Mouse (Mus musculus) cerebellum, postnatal 14 days (tissue): ENCODE data around the gene Cdpf1.
A peak's percentile ranks its signal among the peaks of the same experiment; 100 is the strongest.
"Not testable (repeated sequence)": the region's sequence is repeated elsewhere in the genome, so short reads cannot be mapped to it uniquely, and the experiment has no call there.

ENCODE experiments used
- DNase-seq, 2 experiments: peaks; one replicate each; pipeline ENCODE4 v3.0.0; 2021; ENCODE audit warnings: mixed read lengths in 2 of 2

Cdpf1 gene

DNA sequence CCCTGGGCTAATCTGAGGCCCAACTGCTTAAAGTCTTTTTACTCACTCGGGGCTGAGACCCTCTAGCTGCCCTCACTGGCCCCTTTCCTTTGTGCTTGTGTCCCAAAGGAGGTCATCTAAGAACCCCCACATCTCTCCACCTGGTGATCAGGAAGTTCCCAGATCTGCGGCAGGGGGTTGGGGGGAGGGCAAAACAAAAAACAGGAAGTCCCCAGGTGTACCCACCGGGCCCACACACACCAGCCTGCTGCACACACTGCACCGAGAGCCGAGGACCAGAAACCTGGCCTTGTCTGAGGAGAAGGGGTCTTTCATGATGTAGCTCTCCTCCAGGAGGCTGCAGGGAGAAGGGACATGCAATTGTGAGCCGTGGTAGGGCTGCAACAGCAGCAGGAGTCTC is 3.5 kb downstream of the Cdpf1 start:
- DNase-seq = no peak

DNA sequence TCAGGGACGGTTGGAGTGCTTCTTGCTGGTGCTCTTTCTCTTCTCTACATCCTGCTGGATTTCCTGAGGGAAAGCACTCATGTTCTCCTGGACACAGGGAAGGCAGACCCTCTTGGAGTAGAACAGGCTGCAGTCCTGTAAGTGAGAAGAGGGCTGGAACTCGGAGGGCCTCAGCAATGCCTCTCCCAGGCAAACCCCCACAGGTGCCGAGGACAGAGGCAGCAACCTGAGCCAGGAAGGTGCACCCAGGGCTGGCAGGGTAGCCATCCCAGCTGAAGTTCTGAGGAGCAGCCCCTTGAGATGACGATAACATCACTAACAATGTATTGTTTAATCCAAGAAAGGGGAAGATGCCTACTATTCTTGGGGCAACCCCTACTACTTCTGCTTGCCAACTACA is 4.1 kb downstream of the Cdpf1 start:
- no peak for DNase-seq

DNA sequence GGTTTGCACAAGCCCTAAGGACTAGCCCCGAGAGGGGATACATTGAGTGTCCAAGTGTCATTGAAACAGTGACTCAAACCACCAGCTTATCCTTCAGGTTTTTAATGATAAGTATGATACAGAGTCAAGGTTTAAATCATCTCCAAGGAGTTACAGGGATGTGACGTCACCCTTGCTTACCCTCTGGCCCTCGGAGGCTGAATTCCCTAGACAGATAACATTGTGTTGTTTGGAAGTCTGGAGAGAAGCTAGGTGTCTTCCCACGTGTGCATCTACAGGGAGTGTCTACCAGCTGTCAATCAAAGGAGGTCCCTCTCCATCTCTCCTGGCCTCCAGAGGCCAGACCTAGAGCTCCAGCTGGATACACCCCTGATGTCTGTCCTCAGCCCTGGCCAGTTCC is 4.6 kb downstream of the Cdpf1 start:
- no peak for DNase-seq

DNA sequence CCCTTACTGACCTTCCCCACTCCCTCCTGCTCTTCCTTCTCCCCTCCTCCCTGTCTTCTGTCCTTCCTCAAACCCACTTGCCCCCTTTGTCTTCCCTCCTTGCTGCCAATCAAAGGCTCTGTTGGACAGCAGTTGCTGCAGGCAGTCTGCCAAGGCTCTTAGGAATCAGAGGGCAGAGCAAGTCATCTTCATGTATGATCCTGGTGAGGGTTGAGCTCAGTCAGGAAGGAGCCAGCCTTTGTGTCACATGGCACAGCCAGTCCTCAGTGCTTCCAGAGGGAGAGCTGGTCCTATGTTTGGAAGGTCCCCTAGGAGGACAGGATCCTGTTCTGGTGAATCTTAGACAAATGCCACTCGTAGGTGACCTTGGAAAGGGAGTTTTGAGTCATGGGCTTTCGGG is 8.6 kb downstream of the Cdpf1 start:
- DNase-seq = peak in 1 of 2 experiments; percentile 52

DNA sequence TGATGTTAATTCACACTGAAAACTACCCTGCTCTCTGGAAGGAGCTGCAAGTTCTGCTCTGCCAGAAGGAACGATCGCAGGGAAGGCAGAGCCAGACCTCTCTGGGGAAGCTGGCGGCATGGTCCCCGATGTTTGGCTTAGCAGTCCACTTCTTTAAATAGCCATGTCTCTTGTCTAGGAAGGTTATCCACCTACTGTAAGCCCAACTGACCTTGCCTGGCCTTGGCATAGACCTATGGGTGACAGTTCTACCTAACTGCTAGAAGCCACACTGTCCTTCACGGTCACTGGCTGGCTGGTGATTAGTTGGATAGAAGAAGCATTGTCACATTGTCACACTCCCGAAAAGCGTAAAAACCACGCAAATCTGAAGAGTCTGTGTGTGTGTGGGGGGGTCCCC is 12.8 kb downstream of the Cdpf1 start:
- peak in 1 of 2 experiments; percentile 41 for DNase-seq

DNA sequence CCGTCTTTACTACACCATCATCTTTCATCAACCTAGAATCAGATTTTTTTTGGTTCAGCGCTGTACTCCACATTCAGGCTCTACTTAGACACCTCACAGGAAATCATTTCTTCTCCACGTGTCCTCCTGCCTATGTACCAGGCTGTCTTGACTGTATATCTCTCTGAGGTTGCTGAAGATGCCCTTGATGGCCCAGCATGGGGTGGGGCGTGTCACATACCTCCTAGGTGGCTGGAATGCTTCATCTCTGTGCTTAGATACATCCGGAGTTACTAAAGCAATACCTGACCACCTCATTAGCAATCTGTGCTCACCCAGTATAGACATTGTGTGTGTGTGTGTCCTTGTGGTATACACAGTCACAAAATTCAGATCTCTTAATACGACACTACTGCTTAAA is 16.0 kb downstream of the Cdpf1 start:
- DNase-seq = no peak

DNA sequence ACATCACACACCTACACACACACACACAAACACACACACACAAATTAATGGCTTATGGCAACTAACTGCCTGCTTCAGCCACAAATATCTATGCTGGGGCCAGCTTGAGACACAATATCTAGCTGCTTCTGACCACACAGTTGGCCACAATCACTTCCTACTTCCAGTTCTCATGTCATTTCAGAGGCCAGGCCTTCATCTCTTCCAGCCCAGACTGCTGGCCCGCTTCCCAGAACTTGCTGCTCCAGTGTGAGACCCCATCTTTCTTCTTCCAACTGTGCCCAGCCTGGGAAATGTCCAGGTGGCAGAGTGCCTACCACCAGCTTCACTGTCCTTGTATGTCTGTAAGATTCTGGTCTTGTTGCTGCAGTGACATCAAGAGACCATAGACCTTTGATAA is 18.7 kb downstream of the Cdpf1 start:
- peak; percentile 97 to 98 for DNase-seq

DNA sequence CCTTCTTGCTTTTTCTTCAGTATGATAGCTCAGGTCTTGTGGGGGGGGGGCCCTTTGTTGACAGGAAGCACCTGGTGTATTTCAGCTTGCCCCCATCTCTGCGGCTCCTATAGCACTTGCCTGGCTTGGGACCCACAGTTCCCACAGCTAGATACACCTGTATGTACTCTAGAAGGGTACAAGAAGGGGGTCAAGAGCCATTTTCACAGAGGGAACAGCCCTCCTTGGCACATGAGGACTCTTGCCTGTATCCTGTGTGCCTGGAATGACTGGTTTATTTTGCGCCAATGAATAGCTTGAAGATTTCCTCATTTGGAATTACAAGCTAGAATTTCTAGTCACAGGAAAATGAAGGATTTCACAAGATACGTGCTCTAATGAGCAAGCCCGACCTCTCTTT is 20.0 kb downstream of the Cdpf1 start:
- no peak for DNase-seq

DNA sequence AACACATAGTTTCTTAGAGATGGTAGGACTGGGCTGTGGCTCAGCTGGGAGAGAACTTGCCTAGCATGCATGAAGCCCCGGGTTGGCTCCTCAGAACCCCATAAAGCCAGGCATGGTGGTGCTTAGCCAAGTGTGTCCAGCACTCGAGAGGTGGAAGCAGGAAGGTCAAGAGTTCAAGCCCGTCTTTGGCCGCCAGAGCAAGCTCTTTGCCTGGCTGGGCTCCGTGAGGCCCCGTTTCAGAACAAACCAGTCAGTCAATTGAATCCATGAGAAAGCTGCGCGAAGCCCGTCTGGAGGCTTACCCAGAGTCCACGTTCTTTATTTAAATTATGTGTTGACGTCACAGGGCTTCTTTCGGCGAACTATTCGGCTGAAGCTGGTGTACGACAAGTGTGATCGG is 22.9 kb downstream of the Cdpf1 start:
- DNase-seq = no peak

DNA sequence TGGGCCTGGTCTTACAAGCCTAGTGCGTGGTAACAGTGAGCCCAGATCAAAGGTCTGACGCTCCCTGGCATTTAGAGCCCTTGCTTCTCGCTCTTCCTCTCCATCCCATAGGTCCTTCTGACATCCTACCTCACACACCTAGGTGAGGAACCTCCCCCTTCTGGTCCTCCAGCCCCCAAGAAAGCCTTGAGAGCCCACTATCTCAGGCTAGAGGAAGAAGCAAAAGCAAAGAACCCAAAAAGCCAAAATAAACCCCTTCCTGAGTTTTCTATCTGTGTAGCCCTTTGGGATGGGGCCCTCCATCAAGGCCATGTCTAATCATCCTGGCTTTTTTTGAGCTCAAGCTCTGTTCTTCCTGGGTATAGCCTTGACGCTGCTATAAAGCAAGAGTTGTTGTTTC is 23.4 kb downstream of the Cdpf1 start:
- no peak for DNase-seq

DNA sequence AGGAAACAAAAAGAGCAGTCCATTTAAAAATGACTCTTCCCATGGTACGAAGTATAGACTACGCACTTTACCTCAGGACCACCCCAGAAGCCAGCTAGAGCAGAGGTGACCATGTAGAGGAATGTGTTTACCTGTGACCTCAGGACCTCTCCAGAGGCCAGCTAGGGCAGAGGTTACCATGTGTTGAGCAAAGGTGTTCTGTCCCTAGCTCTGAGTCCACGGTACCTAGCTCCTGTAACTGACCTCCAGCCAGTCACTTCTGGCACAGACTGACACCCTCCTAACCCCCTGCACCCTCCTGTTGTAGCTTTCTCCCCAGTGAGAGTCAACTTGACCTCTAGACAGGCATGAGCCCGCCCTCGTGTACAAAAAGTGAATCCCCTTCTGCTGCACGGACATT is 24.0 kb downstream of the Cdpf1 start:
- DNase-seq = no peak

DNA sequence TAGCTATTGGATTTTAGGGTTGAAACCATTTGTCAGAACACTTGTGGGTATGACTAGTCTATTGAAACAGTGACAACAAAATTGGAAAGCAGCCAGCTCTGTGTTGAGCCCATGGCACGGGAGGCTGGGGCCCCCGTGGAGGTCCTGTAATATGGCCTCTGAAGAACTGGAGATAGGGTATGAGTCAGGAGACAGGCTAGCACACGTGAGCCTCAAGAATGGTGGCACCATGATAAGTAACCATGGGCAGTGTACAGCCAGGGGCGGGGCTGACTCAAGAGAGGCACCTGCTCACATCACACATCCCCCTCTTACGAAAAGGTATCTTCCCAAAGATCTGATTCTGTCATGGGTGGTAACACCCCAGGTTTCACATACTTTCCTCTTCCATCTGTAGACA is 24.8 kb downstream of the Cdpf1 start:
- no peak for DNase-seq

DNA sequence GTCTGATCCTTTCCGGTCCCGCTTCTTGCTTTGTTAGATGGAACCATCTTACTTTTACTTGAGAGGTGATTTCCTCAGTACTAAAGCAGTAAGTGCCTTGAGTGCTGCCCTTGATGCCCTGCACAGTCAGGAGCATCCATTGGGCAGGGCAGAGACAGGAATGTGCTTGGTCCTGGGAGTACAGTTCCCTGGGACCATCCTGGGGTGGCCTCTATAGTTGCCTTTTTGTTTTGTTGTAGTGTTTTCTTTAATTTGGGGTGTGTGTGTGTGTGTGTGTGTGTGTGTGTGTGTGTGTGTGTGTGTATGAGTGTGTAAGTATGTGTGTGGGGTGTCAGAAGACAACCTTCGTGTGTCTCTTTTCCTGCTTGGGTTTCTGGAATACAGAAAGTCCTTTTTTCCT is 27.2 kb downstream of the Cdpf1 start:
- no peak for DNase-seq

DNA sequence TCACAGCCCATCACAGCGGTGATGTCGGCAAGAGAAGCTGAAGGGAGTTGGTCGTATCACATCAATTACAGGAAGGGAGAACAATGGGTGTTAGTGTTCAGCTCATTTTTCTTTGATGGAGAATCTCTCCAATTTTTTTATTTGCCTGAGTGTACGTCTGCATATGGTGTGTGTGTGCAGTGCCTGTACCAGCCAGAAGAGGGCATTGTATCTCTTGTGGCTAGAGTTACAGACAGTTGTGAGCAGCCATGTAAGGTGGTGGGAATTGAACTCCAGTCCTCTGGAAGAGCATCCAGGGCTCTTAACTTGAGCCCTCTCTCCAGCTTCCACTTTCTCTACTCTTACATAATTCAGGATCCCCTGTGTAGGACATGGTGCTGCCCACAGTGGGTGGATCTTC is 28.4 kb downstream of the Cdpf1 start:
- DNase-seq = no peak

DNA sequence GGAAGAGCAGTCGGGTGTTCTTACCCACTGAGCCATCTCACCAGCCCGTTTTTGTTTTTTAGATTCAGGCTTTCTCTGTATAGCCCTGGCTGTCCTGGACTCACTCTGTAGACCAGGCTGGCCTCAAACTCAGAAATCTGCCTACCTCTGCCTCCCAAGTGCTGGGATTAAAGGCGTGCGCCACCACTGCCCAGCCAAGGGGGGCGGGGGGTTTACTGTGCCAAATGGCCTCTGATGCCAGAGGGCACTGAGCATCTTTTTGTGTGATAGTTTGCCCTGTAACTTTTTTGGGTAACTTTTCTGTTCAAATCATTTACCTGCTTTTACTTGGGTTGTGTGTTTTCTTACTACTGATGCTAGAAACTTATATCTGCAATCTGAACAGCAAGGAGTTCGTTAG is 32.6 kb downstream of the Cdpf1 start:
- not testable (repeated sequence) for DNase-seq

DNA sequence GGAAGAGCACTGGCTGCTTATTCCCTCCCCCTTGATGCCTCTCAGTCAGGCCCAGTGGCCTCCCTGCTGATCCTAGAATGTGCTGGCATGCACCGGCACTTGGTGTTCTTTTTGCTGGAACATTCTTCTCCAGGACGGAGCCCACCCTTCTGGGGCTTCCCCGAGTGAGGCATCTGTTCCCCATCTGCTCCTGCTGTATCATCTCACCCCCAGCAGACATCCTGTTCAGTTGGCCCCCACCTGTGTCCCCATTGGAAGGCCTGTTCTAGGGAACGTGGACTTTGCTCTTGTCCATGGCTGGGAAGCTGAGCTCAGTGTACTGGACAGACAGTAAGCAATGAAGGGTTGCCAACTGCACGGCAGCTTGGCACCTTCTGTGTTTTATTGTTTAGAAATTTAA is 34.7 kb downstream of the Cdpf1 start:
- no peak for DNase-seq

DNA sequence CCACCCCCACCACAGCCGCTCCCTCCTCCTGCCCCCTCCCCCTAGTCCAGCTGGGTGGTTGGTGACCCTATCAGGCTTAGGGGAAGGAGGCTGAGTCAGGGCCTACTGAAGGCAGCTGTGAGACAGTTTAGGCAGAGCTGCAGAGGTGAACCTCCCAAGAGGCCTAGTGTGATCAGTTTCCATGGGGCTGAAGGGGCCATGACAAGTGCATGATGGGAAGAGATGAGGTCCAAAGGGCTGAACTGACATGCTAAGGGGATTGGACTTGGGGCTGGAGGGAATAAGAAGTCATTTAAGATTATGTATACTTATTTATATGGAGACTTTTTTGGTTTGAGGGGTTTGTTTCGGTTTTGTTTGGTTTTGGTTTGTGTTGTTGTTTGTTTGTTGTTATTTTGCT is 35.3 kb downstream of the Cdpf1 start:
- no peak for DNase-seq

DNA sequence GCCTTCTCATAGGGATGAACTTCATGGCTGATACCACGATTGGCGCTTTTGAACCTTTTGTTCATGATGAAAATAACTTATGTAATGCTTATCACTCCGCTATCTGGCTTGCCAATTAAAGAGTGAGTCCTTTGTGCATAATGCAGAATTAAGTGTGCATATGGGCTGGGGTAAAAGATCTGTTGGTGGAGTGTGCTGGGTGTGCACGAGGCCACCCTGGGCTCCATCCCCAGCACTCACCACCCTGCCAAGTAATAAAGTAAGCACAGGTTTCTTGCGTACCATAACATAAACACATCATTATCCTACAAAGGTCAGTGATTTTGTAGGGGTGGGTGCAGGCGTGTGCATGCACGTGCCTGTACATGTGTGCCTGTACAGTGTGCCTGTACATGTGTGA is 36.5 kb downstream of the Cdpf1 start:
- DNase-seq = no peak

DNA sequence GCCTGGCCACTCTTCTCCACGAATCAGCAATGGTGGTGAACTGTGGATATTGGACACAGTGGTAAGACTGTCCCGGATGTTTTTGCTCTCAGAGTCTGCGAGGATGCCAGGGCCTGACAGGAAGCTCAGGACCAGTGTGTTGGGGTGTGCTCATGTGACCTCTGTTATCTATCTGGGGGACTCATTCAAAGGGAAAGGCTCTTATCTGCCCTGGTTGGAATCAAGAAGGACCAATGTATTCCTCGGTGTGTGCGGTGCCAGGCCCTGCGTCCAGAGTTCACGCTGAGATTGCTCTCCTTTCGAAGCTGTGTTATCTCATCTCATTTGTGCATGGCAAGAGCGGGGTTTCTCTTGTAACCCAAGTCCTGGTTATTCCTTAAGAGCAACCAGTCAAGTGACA is 37.1 kb downstream of the Cdpf1 start:
- no peak for DNase-seq

DNA sequence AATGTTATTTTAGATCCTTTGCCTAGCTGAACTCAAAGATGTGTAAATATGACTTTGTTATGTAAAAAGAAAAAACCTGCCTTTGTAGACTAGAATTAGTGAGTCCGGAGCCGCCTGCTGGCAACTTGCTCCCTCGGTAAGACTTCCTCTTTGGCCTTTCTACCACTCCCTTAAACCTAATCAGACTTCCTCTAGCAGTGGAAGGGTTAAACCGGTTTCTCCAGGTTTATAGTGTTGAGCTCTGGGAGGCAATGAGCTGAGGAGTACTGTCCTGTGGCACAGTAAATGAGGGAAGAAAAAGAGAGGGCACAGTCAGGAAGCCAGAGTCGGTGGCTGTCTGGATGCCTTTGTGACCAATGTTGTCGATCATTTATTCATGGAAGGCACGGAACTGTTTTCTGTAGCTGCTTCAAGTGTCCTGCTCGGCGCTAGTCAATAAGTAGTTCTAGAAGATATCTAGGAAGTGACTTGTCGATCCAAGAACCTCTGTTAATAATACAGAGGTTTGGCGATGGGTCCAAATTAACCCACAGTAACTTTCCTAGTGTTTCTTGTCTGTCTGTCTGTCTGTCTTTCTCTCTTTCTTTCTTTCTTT is 39.3 kb downstream of the Cdpf1 start:
- no peak for DNase-seq

DNA sequence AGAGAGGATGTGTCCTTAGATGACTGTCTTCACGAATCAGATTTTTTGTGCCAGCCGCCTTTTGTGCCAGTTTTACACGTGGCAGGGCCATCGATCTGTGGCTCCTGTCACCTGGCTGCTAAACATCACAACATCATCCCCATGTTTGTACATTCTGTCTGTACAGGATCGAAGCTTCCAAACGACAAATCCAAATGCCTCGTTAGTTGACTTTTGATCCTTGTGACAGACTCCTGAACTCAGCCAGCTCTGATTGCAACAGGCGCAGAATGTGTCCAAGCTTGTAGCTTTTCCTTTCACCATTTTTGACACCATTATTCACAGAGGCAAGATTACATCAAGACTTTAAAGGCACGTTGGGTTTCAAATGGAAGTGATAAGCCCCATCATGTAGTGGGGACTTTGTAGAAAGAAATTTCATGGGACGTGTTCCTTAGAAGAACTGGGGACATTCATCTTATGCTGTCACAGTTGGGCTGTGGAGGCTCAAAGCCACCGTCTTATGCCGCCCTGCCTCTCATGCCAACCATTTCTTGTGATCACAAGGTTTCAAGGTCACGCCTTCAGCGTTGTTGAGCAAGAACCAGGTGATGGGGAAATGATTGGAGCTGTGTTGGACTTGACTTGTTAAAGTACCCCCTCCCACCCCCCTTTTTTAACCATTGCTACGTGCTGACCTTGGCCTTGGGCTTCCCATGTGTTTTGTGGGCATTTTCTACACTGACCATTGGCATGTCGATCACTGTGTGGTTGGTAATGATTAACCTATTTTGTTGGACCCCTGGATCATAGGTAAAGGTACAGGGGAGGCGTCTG is 40.0 kb downstream of the Cdpf1 start:
- no peak for DNase-seq

DNA sequence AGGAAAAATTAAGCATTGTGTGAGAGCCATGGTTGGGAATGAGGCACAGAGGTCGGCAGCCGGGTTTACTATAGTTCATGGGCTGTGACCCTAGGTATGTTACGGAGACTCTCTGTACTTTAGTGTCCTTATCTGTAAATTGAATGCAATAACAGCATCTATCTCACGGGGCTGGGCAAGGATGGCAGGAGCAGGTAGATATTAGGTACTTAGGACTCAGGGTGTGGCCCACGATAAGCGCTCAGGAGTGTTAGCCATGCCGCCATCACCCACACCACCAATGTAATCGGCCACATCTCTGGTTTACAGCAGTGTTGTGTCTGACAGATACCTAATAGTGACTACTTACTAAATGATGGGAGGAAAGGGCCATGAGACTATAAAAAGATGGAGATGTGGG is 42.5 kb downstream of the Cdpf1 start:
- no peak for DNase-seq

DNA sequence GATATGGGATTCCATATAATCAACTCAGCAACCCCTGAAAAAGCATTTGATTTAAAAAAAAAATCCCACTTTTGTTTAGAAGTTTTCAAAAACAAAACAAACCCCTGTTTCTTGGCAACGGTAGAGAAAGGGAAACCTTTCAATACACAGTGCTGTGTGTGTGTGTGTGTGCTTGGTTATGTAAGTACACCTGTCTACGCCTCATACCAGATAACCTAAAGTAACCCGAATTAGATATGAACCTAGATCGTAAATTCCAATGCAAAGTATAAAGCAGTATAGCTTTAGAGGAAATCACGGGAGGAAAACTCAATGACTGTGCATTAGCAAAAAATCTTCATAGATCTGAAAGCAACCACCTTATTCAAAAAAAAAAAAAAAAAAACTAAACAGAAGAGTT is 44.8 kb downstream of the Cdpf1 start:
- no peak for DNase-seq

DNA sequence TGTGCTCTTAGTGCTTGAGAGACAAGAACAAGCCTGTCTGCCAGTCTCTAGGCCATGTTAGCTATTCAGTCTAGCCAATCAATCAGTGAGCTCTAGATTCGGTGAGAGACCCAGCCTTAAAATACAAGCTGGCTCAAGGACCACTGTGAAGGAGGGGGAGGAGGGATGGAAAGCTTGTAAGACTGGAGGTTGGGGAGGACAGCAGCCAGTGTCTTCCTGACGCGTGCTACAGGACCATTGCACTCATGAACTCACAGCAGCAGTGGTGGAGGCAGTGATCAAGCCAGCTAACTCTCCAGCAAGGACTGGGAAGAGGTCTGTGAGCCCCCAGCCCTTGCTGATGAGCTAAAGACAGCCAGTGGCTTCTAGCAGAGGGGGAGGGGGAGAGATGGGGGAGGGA is 46.5 kb downstream of the Cdpf1 start:
- no peak for DNase-seq

DNA sequence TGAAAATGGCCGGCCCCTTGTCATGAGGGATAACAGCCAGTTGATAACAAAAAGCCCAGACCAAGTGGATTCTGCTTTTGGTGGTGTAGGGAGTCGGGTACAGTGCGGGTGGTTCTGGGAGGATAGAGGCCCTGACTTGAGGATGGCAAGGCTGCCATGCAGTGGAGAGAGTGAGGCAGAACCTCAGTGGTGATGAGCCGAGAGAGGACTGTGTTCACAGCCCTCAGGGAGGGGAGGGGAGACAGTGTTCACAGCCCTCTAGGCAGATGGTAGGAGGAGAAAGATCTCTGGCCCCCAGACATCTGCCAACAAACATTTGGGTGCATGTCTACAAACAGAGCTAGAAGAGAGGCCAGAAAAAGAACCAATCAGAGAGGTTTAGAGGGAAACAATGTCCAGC is 48.7 kb downstream of the Cdpf1 start:
- DNase-seq = peak; percentile 32 to 38
